Mouse (Mus musculus): ENCODE results near the gene Tecpr1.

DNA sequence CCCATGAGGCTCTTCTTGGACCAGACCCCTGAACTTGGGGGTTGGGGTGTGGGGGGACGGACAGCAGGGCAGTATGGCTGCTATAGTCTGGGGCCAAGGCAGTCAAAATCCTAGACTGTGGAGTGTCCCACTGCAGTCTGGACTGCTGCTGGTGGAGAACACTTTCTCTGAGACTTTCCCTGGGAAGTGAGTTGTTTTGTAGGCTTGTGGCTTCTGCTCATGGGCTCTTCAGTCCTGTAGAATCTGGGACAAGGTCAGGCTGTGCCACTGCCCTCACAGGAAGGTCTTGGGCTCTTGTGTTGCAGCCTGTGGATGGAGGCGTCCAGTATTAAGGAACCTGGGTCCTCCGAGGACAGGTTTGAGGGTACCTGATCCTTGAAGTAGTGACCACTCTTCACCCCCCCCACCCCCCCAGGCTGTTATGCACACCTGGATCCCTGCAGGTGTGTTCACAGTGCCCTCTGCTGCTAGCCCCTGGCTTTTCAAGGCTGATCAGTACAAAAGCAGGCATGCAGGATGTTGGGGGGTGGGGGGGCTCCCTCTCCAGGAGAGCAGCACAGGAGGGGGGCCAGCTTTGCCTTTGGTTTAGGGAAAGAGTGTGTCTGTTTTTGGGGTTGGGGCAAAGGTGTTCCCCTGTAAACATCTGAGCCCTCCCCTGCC, 34.2 kb upstream of the Tecpr1 start:
- peak; percentile 60 for TF ChIP-seq CTCF (IDR thresholded peaks at IDR 0.05; ENCODE audit: low read depth)
- TF ChIP-seq EP300 (optimal IDR thresholded peaks at IDR 0.05), result no peak
